Mouse (Mus musculus) cerebellum, adult (tissue): ENCODE measurements around the gene Tnp2.
"Not testable (repeated sequence)": the region's sequence is repeated elsewhere in the genome, so short reads cannot be mapped to it uniquely, and the experiment has no call there.

ENCODE experiments used
- ATAC-seq: cut with Nextera tagmentation; 2 replicates; pipeline ENCODE4 v1.9.2; 2017; ENCODE audit warnings: mild to moderate bottlenecking, moderate library complexity, mixed read lengths; ENCODE audit not compliant: insufficient number of reproducible peaks, low FRiP score, low TSS enrichment

Gene Tnp2

DNA sequence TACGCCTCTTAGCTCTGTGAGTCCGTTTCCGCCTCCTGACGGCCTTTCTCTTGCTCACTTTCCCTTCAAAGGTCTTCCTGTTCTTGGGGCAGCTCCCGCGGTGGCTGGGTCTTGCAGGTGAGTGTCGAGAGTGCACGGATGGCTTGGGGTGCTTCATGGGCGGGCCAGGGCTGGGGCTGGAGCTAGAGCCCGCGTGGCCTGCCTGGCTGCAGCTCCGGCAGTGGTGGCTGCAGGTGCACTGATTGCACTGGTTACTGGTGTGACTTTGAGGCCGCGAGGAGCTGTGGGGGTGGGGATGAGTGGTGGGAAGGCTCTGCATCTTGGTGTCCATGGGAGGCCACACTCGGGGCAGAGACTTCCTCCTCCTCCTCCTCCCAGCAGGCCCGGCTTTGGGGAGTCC lies at the start of gene Tnp2:
Gene Tnp2 (minus strand): TSS at position 390 of the 400 bp plus-strand sequence.
- ATAC-seq = no peak

DNA sequence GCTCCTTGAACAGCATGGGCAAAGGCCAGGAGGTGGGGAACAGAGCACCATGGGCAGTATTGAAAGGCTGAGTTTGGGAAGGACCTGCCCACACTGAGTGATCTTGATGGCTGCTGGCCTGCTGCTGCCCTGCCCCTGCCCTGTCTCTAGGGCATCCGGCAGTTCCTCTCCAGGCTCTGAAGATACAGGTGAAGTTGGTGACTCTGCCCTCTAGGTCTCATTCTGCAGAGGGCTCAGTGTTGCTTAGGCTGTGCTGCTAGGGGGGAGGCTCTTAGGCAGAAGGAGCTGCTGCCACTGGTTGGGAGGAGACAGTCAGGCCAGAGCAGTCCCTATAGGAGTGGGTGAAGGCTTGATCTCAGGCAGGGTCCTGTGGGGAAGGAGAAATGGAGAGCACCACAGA lies 49.4 kb upstream of the Tnp2 start:
- ATAC-seq = no peak

DNA sequence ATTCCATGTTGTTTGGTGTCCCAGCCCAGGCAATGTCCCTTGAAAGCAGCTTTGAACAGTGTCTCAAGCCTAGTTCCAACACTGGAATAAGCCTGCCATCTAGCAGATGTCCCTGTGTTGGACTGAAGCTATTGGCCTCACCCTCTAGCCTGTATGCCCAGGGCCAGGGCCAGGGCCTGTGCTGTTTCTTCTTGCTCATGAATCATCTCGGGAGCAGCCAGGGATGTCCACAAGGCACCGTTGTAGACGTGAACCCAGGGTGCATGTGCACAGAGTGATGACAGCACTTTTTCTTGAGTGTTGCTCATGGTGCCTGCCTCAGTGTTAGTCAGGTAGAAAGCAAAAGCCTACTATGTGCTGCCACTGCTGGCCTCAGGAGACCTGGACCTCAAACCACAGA lies 48.8 kb upstream of the Tnp2 start:
- ATAC-seq = no peak

DNA sequence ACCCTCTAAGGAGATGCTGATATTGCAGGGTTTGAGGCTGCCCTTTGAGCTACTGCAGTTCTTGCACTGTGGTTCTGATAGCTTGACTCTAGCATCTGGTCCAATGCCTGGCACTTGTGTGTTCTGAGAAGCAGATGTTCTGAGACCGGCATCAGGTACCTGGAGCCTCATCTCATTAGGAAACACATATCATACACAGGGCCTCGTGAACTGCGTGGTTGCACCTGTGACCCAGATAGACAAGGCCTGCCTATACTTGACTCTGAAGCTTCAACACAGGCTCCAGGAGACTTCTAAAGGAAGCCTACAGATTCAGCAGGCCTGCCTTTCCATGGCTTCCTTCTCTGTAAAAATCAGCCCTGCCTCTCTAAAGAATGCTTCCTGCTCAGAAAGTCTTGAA lies 47.9 kb upstream of the Tnp2 start:
- no peak for ATAC-seq

DNA sequence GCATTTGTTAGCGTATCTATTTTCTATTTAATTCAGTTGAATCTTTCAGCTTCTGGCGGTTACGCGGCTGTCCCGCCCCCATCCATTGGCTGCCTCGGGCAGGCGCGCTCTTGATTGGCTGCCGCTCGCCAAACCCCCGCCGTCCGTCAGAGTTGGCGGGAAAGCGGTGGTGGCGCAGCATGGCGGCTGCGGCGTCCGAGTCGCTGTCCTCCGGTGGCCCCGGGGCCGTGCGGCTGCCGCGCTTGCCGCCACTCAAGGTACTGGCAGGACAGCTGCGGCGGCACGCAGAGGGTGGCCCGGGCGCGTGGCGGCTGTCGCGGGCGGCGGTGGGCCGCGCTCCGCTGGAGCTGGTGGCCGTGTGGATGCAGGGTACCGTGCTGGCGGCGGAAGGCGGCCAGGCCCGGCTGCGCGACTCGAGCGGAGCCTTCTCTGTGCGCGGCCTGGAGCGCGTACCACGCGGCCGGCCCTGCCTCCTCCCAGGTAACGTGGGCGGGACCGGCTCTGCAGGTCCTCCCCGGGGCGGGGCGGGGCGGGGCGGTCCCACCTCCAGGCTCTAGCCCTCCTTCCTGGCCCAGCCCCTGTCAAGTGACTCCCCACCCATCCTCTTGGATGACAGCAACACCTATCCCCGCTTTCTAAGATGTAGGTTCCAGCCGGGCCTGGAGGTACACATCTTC lies 46.6 kb upstream of the Tnp2 start, which contains the start of gene Rmi2:
Gene Rmi2 (plus strand): TSS at position 149 of the 677 bp plus-strand sequence.
- ATAC-seq = peak; percentile 91

DNA sequence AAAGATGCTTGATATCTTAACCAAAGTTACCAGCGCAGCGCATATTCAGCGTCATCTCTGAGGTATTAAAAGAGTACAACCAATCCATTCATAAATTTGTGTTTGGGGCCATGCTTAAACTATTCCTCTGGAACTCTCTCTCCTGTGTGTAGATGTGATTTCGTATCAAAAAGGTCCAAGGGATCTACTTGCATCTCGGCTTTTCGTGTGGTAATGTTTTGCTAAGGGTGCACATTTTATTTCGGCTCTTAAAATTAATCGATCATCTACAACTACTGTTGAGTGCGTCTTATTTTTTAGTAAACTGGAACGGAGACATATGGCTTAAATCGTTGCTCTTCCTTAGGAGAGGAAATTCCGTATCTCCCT lies 46.1 kb upstream of the Tnp2 start:
- ATAC-seq = no peak

DNA sequence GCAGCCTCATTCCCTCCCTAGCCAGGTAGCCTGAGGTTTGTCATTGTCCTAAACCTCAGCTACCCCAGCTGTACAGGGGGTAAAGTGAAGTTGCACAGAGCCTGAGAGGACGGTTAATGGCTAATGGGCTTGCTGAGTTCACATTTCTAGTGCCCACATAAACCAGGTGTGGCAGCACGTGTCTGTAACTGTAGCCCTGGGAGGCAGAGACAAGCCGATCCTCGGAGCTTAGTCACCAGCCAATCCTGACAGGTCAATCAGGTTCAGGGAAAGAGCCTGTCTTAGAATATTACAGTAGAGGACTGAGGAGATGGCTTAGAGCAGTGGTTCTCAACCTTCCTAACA lies 40.0 kb upstream of the Tnp2 start:
- ATAC-seq = no peak

DNA sequence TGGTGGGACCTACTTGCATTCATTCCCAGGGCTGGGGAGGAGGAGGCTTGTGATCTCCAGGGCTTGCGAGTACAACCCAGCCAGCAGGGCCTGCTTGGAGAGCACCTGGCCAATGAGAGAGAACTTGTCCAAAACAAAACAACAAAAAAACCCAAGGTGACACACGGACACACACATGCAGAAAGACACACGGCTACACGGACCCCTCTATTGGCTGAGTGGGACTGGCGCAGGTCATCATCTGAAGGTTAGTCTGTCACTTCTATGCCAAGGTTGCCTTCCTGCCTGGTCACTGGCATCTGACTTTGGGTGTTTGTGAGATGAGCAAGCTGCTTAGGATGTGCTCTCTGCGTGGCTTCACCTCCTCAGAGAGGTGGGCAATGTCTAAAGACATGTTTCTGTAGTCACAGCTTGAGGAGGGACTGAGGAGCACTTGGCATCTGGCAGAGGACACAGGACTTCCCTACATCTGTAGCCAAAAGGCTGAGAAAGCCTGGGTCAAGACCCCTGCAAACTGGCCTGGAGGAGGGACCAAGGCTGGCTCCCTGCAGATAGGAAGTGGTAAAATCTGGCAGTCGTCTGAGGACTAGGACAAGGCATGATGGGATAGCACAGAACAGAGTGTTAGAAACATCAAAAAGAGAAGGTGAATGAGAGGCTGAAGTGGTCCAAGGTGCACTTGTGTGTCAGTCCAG lies 39.5 kb upstream of the Tnp2 start:
- no peak for ATAC-seq

DNA sequence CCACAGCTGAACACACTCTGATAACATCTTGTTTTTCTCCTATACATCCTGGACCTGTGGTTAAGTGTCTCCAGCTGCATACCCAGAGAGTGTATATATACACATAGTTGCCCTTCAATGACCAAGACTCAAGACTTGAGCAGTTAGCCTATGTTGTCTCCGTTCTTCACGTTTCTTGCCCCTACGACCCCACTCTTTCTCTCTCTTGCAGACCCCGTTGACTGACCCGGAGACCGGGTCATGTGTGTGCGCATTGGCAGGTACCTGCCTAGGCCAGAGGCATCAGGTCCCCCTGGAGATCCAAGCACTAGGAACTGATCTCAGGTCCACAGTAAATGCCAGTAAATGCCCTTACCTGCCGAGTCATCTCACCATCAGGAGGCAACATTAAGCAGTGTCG lies 38.8 kb upstream of the Tnp2 start:
- ATAC-seq = no peak

DNA sequence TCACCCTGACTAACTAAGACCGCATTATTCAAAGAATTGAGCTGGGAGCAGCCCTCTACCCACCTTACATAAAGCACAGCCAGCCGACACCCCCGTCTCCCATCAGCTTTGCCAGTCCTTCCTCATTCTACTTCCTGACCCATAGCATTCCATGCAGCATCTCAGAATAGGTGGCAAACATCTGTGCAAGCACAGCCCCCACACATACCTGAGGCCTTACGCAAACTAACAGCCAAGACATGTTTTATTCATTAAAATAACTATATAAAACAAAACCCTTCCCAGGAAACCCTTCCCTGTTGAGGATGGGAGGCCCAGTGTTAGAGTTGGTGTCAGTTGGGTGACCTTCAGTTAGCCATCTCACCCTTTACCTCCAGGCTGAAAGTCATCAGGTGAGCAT lies 37.4 kb upstream of the Tnp2 start:
- ATAC-seq = no peak

DNA sequence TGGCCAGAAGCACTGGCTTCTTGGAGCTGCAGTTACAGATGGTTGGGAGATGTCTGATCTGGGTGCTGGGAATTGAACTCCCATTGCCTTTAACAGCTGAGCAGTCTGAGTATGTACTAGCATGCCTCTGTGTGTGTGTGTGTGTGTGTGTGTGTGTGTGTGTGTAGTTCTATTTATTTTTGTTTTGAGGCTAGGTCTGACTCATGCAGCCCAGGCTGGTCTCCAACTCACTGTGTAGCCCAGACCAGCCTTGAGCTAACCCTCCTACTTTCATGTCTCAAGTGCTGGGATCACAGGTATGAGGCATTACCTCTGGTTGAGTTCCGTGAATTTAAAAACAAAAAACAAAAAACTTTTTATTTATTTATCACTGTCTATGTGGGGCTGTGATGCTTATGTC lies 36.1 kb upstream of the Tnp2 start:
- ATAC-seq = no peak

DNA sequence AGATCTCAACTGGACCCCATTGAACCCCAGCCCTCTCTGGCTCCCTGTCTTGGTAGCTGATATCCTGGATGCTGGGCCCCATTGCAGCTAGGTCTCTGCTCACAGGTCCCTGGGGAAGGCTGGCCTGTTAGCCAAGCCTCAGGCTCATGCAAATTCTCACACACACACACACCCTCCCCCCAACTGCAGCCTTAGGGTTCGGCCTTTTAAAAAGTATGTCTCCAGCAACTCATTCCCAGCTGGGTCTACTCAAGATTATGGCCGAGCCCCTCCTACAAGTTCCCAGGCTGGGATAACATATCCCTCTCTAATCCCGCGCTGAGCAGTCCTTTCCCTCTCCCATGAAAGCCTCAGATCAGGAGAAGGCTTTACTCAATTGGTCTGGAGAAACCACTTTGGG lies 32.9 kb upstream of the Tnp2 start:
- no peak for ATAC-seq

DNA sequence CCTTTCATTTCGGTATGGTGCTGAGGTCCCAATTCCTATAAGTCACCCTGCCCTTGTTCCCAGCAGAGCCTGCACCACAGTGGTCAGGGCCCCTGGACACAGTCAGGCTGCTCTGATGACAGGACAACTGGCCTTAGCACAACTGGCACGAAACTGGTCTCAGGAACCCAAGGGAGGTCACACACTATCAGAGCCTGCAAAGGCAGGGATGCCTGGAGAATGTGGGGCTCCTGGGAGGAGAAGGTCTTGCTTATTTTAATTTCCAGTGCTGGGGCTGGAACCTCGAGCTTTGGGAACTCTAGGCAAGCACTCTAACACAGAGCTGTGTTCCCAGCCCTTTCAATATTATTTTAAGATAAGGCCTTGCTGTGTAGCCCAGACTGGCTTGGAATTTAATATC lies 31.5 kb upstream of the Tnp2 start:
- ATAC-seq = no peak

DNA sequence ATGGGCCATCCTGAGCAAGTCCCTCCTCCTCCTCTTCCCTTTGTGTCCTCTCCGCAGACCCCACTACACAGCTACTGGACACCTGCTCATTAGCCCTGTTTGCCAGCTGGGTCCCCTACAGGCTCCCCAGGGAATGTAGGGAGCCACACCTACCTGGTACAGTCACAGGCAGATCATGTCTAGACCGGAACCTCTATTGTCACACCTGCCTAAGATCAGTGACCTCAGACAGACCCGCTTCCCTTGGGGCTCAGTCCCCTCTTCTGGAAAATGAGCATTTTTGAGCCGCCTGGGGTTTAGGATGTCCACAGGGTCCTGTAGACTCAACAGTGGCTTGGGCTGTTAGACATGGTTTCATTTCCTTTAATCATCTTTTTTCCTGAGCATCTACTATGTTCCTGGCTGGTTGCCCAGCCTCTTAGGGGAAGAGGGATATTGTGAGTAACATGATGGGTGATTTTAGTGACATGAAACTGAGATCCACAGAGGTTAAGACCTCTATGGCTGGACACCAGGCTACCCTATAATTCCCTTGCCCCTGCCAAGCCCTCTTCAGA lies 30.2 kb upstream of the Tnp2 start:
- ATAC-seq = no peak

DNA sequence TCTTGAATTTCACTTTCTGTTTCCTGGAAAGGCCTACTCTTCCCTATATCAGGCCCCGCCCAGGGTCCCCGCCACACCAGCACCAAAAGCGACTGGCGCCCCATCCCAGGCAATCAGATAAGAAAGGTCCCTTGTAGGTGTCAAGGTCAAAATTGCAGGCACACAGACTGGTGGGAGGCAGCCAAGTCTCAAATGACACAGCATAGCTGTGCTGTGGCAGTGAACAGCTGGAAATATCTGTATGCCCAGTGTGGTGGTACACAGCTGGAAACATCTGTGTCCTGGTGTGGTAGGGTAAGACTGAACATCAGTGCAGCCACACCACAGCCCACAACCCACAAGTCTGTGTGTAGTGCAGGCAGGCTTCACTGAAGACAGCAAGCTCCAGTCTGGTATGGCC lies 26.4 kb upstream of the Tnp2 start:
- ATAC-seq = no peak

DNA sequence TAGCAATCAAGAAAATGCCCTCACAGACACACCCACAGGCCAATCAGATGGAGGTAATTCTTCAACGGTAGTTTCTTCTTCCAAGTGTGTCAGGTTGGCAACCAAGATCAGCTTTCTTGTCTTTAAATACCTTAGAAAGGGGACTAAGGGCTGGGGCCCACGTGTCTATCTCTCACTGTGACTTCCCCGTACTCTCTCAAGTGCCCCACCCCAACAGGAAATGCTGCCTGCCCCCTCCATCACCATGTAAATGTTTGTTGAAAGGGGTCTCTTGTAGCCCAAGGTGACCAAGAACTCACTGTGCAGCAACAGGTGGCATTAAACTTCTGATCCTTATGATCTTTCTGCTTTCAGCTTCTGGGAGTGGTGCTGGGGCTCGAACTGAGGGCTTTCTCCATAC lies 25.3 kb upstream of the Tnp2 start:
- ATAC-seq = no peak

DNA sequence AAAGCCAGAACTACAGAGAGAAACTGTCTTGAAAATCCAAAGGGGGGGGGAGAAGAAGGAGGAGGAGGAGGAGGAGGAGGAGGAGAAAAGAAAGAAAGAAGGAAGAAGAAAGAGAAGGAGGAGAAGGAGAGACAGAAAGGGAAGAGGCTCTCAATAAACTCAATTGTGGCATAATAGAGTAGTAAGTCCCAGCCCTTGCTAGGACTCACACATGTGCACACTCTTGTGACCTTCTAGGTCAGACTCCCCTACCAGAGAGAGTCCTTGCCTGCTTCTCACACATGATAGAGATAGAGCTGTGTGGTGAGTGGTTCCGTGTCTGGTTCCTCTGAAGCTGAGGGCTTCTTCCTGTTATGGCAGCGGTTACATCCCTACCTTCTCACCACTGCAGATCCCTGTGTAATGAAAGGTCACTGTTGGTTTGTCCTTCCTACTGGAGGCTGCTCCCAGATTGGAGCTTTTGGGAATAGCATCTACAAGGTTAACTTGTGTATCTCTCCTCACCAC lies 24.5 kb upstream of the Tnp2 start, which contains the start of gene Gm11172:
Gene Gm11172 (plus strand): TSS at position 51 of the 507 bp plus-strand sequence.
- no peak for ATAC-seq

DNA sequence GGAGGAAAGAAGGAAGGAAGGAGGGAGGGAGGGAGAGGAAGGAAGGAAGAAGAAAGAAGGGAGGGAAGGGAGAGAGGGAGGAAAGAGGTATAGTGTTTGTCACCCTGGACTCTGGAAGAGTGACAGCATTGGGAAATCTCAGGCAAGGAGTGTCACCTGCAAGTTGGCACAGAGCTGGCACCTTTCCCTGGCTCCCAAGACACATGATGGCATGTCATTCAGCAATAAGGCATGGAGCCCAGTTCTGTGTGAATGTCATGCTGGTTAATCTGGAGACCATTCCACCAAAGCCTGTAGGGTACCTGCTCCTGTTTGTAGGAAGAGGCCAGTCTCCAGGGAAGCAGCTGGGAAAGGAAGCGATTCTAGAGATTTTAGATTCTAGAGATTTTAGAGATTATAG lies 21.9 kb upstream of the Tnp2 start:
- ATAC-seq = no peak

DNA sequence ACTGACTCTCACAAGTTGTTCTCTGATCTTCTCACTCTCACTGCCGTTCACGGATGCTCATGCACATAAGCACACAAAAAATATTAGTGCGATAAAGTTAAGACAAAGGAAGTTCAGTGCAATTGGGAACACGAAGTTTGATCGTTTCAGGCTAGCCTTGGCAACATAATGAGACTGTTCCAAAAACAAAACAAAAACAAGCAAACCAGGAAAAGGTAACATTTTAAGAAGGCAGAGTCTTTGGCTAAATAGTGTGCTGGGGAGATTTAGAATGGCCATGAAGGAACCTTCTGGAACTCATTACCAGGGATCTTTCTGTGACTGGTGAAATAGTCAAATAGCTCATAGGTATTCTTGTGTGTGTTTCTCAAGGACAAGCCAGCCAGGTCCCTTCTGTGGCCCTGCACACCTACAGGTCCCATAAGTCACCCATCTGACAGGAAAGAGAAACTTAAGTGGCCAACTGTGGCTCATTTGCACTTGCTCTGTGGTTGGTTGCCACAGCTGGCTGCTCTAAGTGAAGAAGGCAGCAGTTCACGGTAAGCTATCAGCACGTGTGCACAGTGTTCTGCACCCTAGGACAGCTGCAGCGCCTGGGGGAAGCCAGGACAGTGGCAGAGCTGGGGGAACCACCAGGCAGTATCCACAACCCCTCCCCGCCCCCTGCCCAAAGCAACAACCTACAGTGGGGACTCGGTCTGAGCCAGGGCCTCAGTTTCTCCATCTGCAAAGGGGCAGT lies 17.5 kb upstream of the Tnp2 start, which contains the start of gene Prm1:
Gene Prm1 (minus strand): TSS at position 51 of the 739 bp plus-strand sequence.
- ATAC-seq = no peak

DNA sequence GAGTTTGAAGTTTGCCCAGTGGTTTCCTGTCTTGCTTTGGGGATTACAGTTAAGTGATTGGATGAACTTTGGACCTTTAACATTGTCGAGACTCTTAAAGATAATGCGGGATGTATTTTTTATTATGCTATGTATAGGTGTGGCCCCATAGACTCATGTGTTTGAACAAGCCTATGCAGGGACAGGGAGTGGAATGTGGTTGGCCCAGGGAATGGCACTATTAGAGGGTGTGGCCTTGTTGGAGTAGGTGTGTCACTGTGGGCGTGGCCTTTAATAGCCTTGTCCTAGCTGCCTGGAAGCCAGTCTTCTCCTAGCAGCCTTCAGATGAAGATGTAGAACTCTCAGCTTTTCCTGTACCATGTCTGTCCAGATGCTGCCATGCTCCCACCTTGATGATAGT lies 14.0 kb upstream of the Tnp2 start:
- not testable (repeated sequence) for ATAC-seq

DNA sequence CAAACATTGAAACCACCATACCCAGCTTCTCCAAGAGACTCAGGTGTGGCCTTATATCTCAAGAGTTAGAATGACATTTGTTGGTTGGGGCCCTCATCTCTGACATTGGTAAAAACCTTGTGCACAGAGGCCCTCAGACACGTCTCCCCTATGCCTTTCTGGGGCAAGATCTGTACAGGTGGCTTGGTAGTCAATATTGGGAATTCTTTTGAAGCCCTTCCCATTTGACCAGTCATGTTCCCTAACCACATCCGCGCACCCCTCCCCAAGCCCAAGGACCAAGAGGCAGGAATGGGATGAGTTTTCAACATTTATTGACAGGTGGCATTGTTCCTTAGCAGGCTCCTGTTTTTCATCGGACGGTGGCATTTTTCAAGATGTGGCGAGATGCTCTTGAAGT lies 7.6 kb upstream of the Tnp2 start, which contains the start of gene Prm2:
Gene Prm2 (minus strand): TSS at position 101 of the 400 bp plus-strand sequence.
- no peak for ATAC-seq
